Mouse (Mus musculus) ES-Bruce4 (cell line): ENCODE measurements around the gene Htr2a.

ENCODE experiments used
- CTCF ChIP-seq: IDR thresholded peaks from one replicate; pipeline ENCODE4 v1.8.1; 2011; ENCODE audit warnings: low read depth, low read length
- POLR2A ChIP-seq: IDR thresholded peaks from one replicate; pipeline ENCODE4 v1.8.1; 2011; ENCODE audit warnings: low read length; ENCODE audit not compliant: insufficient read depth

- TF ChIP-seq CTCF (no peak), POLR2A (no peak)
Observed at GRCm38 (mm10) chr14:74657227-74657626, 16.6 kb downstream of the Htr2a start.
